Comparison of ENCODE assay signal across 21 mouse cellular contexts in the genomic region with DNA sequence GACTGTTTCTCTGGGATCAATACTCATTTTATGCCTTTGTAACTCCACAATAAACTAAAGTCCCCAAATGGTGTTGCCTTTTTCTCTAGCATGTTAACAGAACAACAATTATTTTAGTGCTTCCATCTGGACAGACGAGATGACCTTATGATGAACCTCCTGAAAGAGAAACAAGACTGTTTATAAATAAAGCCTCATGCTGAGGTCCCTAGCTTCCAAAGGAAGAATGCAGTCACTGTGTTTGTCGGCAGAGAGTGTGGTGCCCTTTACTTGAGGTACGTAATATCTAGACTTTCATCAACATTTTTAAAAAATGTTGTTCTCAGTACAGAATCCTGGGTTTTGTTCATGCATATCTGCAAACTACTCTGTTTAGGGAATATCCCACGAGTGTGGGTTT.
DNase-seq lines count a peak whose midpoint lies in the region; ATAC-seq and TF ChIP-seq lines count a peak whose summit lies in the region.
"Had no signal": no experiment of that assay in that cellular context is flagged by ENCODE, and none has a peak within 500 bp of the region (broad histone marks: within the 10 kb centered on the region; RNA-seq: fewer than 3 reads in every experiment).

No protein-coding gene starts in this region.

- no peak overlapping the region for H3K27ac ChIP-seq in heart, adult 2 months
- 0 out of 2 replicates have a peak overlapping the region, but pooled peaks have one; percentile 3 for H3K27ac ChIP-seq in limb, embryonic 12.5 days
- H3K27ac ChIP-seq in limb, embryonic 10.5 days, result no peak overlapping the region
- H3K27ac ChIP-seq: embryonic facial prominence, embryonic 12.5 days; forebrain, embryonic 15.5 days; hindbrain, embryonic 13.5 days; liver, embryonic 12.5 days; lung, embryonic 15.5 days had no signal

- no peak for ATAC-seq in limb, embryonic 12.5 days (ENCODE audit: insufficient number of reproducible peaks, insufficient read depth, low FRiP score, low TSS enrichment, low read depth)
- ATAC-seq: forebrain, embryonic 15.5 days; inflammation-experienced regulatory T-cells, adult 6 months; liver, embryonic 12.5 days; midbrain, embryonic 16.5 days had no signal

- H3K79me2 ChIP-seq in heart, adult 2 months (replicated peaks; ENCODE audit: control insufficient read depth, insufficient read depth, low read length), result no peaks in the 10 kb centered on the region

- no peaks in the 10 kb centered on the region for H3K27me3 ChIP-seq in heart, adult 2 months (ENCODE audit: control insufficient read depth, insufficient read depth, low read length)
- no peaks in the 10 kb centered on the region for H3K27me3 ChIP-seq in limb, embryonic 12.5 days
- H3K27me3 ChIP-seq in limb, embryonic 10.5 days (ENCODE audit: low read depth, poor library complexity, severe bottlenecking), result no peaks in the 10 kb centered on the region
- H3K27me3 ChIP-seq: embryonic facial prominence, embryonic 12.5 days; forebrain, embryonic 15.5 days; heart, embryonic 12.5 days; hindbrain, embryonic 13.5 days; liver, embryonic 12.5 days; lung, embryonic 15.5 days had no signal

- H3K4me3 ChIP-seq in heart, adult 2 months, result no peak overlapping the region
- no peak overlapping the region for H3K4me3 ChIP-seq in limb, embryonic 12.5 days (replicated peaks)
- no peak overlapping the region for H3K4me3 ChIP-seq in limb, embryonic 10.5 days
- H3K4me3 ChIP-seq: embryonic facial prominence, embryonic 12.5 days; forebrain, embryonic 15.5 days; heart, embryonic 12.5 days; hindbrain, embryonic 13.5 days; liver, embryonic 12.5 days; lung, embryonic 15.5 days had no signal

- TF ChIP-seq EP300 in heart, adult 2 months (IDR thresholded peaks at IDR 0.05; ENCODE audit: insufficient read depth, low read depth, low read length), result no peak

- no peaks in the 10 kb centered on the region; the same call in none of the 2 replicates for H3K4me1 ChIP-seq in heart, adult 2 months (ENCODE audit: control insufficient read depth, insufficient read depth, low read length)
- H3K4me1 ChIP-seq in limb, embryonic 12.5 days (replicated peaks), result 0 out of 2 replicates have a peak, but pooled peaks cover 4% of the 10 kb centered on the region
- H3K4me1 ChIP-seq in limb, embryonic 10.5 days, result peaks cover 6% of the 10 kb centered on the region
- H3K4me1 ChIP-seq: heart, embryonic 12.5 days; hindbrain, embryonic 13.5 days; liver, embryonic 12.5 days; lung, embryonic 15.5 days had no signal

- peak; percentile 54 for TF ChIP-seq CTCF in heart, adult 2 months (IDR thresholded peaks at IDR 0.05)

- WGBS in heart, adult 2 months, result 20% methylated on average over 4 of the region's 4 CpGs
- WGBS in limb, embryonic 12.5 days, result 28% methylated on average over 4 of the region's 4 CpGs
- 32% methylated on average over 4 of the region's 4 CpGs for WGBS in limb, embryonic 10.5 days

- intact Hi-C loops in heart, adult 2 months (cut with DNase I), result no loop called here
- intact Hi-C loops in heart, postnatal 14 days (cut with DNase I), result loop anchor here (5.0 kb wide), 1 partner anchor 34 kb away; no protein-coding TSS in a partner anchor

- H3K9ac ChIP-seq in heart, adult 2 months (ENCODE audit: low read depth, low read length), result no peak overlapping the region
- H3K9ac ChIP-seq in limb, embryonic 12.5 days (replicated peaks), result no peak overlapping the region
- H3K9ac ChIP-seq: embryonic facial prominence, embryonic 12.5 days; forebrain, embryonic 15.5 days; heart, embryonic 12.5 days; hindbrain, embryonic 13.5 days; liver, embryonic 12.5 days; lung, embryonic 15.5 days had no signal

- no peak overlapping the region for H3K4me2 ChIP-seq in limb, embryonic 12.5 days
- H3K4me2 ChIP-seq: embryonic facial prominence, embryonic 12.5 days; forebrain, embryonic 15.5 days; heart, embryonic 12.5 days; hindbrain, embryonic 13.5 days; liver, embryonic 12.5 days; lung, embryonic 15.5 days had no signal

- H3K9me3 ChIP-seq in limb, embryonic 12.5 days, result no peaks in the 10 kb centered on the region; the same call in 1 of the 2 replicates
- no peaks in the 10 kb centered on the region for H3K9me3 ChIP-seq in limb, embryonic 10.5 days (replicated peaks)
- H3K9me3 ChIP-seq: embryonic facial prominence, embryonic 12.5 days; forebrain, embryonic 15.5 days; heart, embryonic 12.5 days; hindbrain, embryonic 13.5 days; liver, embryonic 12.5 days; lung, embryonic 15.5 days had no signal

- TF ChIP-seq POLR2A in heart, adult 2 months (IDR thresholded peaks at IDR 0.05; ENCODE audit: insufficient read depth, low read depth, low read length), result no peak

- peaks cover 2% of the 10 kb centered on the region for H3K36me3 ChIP-seq in heart, adult 2 months (ENCODE audit: control insufficient read depth, insufficient read depth, low read length)
- H3K36me3 ChIP-seq in limb, embryonic 12.5 days, result no peaks in the 10 kb centered on the region
- no peaks in the 10 kb centered on the region for H3K36me3 ChIP-seq in limb, embryonic 10.5 days
- H3K36me3 ChIP-seq: embryonic facial prominence, embryonic 12.5 days; forebrain, embryonic 15.5 days; heart, embryonic 12.5 days; hindbrain, embryonic 13.5 days; liver, embryonic 12.5 days; lung, embryonic 15.5 days had no signal

- no peak for DNase-seq in heart, adult 2 months
- no peak for DNase-seq in heart, postnatal 14 days
- no peak for DNase-seq in limb, embryonic 10.5 days (ENCODE audit: low spot score)
- DNase-seq in 3T3-L1 (ENCODE audit: low read depth, low spot score), result peak; percentile 20
- peak; percentile 32 for DNase-seq in embryo, embryonic 11 days
- DNase-seq in ovary, adult 18-20 months (ENCODE audit: low spot score), result no peak
- DNase-seq in adrenal gland, adult (ENCODE audit: inconsistent age in 2 of 2, low spot score in 1 of 2), result no peak
- DNase-seq: adrenal gland, adult 2 months; cerebellum, postnatal 10 days; kidney, postnatal 25 days; layer of hippocampus, adult 9-11 months; right cerebral cortex, postnatal 4 days had no signal

Comparison
In these comparisons a context has a peak if more than half of its experiments do, and no peak if none do; other contexts are left out.
1. DNase-seq: peak in 3T3-L1 (single experiment) and embryo, embryonic 11 days (single experiment); none in heart, adult 2 months (0 of 2), heart, postnatal 14 days (0 of 2), limb, embryonic 10.5 days (single experiment), ovary, adult 18-20 months (single experiment) and adrenal gland, adult (0 of 2).